Mouse (Mus musculus): ENCODE data around the gene Golgb1. TPM values are rescaled to one million over a fixed set of nuclear protein-coding genes. Genes with fewer than 3 reads are reported as not detected.

Gene Golgb1
- polyA plus RNA-seq, 1 experiment, result 45.0 TPM

DNA sequence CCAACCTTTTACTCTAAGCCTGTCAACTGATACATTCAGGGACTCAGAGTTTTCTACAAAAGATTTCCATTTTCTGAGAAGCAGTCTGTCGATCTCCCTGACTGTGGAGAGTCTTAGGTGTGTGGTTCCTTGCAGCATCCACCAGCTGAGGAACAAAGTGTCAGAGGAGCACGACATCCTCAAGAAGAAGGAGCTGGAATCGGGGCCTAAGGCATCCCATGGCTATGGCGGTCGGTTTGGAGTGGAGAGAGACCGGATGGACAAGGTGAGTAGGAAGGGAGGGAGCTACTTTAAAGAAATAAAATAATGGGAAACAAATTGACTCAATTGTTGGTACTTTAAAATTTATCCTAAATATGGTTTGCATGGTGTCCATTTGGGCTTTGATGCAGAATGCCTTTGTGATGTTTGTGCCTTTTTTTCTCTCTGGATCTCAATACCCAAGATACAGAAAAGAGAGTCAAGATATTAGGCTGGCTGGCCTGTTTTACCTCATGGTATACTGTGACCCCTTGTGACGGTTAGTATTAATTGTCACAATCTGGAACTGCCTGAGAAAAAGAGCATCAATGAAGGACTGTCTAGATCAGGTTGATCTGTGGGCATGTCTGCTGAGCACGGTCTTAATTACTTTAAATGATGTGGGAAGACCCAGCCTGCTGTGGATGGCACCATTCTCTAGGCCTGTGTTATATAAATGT is 71.7 kb downstream of the Golgb1 start:
- TF ChIP-seq CTCF (IDR thresholded peaks at IDR 0.05; ENCODE audit: borderline replicate concordance, extremely low read depth, insufficient read depth, insufficient read length) (no peak), POLR2A (IDR thresholded peaks at IDR 0.05; ENCODE audit: borderline replicate concordance, extremely low read depth, insufficient read depth, insufficient read length, poor library complexity, severe bottlenecking) (no peak)
- DNase-seq (ENCODE audit: low read depth), result no peak

DNA sequence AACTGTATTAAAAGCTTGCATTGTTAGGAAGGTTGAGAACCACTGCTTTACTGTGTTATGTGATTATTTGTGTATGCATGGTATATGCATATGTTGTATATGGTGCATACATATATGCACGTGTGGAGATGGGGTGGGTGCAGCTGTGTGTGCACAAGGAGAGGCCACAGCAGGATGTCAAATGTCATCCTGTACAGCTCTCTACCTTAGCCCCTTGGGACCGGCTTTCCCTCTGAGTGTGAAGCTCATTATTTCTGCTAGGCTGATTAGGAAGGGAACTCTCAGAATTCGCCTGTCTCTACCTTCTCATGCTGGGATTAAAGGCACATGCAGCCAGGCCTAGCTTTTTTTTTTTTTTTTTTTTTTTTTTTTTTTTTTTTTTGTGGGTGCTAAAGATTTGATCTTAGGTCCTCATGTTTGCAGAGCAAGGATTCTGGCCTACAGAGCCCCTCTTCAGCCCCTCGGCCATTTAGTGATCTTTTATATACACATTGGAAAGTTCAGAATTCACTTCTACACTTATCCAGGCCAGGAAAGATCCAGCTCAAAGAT is 72.8 kb downstream of the Golgb1 start:
- TF ChIP-seq POLR2A (IDR thresholded peaks at IDR 0.05; ENCODE audit: borderline replicate concordance, extremely low read depth, insufficient read depth, insufficient read length, poor library complexity, severe bottlenecking), result no peak
- no peak for TF ChIP-seq CTCF (IDR thresholded peaks at IDR 0.05; ENCODE audit: borderline replicate concordance, extremely low read depth, insufficient read depth, insufficient read length)
- no peak for DNase-seq (ENCODE audit: low read depth)

- no peak for TF ChIP-seq CTCF (IDR thresholded peaks at IDR 0.05; ENCODE audit: borderline replicate concordance, extremely low read depth, insufficient read depth, insufficient read length)
- no peak for TF ChIP-seq POLR2A (IDR thresholded peaks at IDR 0.05; ENCODE audit: borderline replicate concordance, extremely low read depth, insufficient read depth, insufficient read length, poor library complexity, severe bottlenecking)
- DNase-seq (ENCODE audit: low read depth), result no peak
These were observed 74.8 kb downstream of the Golgb1 start for GRCm38 (mm10) chr16:36949614-36950336.

DNA sequence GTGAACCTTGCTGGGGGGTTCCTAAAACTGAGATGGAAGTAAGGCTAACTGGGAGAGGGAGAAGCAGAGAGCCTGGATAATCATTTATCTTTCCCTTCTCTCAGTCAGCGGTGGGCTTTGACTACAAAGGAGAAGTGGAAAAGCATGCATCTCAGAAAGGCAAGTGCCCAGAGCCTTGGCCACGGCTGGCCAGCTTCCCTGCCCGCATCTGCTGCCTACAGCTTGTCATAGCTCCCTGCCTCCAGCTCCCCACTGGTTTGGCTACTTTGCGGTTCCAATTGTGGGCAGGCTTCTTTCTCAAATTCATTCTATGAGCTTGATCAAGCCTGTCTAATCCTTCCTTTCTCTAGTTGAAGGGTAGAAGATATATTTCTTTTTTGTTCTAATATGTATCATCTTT is 76.1 kb downstream of the Golgb1 start:
- no peak for TF ChIP-seq POLR2A (IDR thresholded peaks at IDR 0.05; ENCODE audit: borderline replicate concordance, extremely low read depth, insufficient read depth, insufficient read length, poor library complexity, severe bottlenecking)
- TF ChIP-seq CTCF (IDR thresholded peaks at IDR 0.05; ENCODE audit: borderline replicate concordance, extremely low read depth, insufficient read depth, insufficient read length), result no peak
- DNase-seq (ENCODE audit: low read depth), result peak; percentile 34

GRCm38 (mm10) chr16:36955106-36955505 is 80.2 kb downstream of the Golgb1 start:
- DNase-seq (ENCODE audit: low read depth), result no peak
- TF ChIP-seq CTCF (IDR thresholded peaks at IDR 0.05; ENCODE audit: borderline replicate concordance, extremely low read depth, insufficient read depth, insufficient read length) (no peak), POLR2A (IDR thresholded peaks at IDR 0.05; ENCODE audit: borderline replicate concordance, extremely low read depth, insufficient read depth, insufficient read length, poor library complexity, severe bottlenecking) (no peak)

DNA sequence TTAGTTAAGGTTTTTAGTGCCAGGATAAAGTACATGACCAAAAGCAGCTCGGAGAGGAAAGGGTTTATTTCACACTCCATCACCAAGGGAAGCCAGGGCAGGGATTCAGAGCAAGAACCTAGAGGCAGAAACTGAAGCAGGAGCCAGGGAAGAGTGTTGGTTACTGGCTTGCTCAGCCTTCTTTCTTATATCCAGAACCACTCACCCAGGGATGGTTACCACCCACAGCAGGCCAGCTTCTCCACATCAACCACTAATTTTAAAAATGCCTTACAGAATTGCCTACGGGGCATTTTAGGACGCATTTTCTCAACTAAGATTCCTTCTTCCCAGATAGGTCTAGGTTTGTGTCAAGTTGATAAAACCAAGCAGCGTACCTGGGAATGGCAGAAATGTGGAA is 88.5 kb downstream of the Golgb1 start:
- TF ChIP-seq POLR2A (IDR thresholded peaks at IDR 0.05; ENCODE audit: borderline replicate concordance, extremely low read depth, insufficient read depth, insufficient read length, poor library complexity, severe bottlenecking) (no peak), CTCF (IDR thresholded peaks at IDR 0.05; ENCODE audit: borderline replicate concordance, extremely low read depth, insufficient read depth, insufficient read length) (no peak)
- DNase-seq (ENCODE audit: low read depth), result no peak

DNA sequence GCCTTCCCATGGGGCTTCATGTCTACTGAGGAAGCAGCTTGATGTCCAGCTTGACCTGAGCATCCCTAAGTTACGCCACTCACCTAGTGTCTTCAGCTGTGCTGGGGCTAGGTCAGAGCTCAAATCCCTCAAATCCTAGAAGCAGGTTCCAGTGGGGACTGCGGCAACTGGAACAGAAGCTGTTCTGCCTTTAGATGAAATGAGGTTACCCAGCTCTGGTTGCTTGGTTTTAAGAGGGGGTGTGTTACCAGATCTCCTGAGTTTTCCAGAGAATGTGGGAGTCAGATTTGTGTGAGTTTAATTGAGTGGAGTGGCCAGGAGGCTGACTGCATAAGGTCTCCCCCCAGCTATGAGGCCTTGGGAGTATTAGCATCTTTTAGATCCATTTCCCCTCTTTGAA is 104.2 kb downstream of the Golgb1 start:
- TF ChIP-seq POLR2A (IDR thresholded peaks at IDR 0.05; ENCODE audit: borderline replicate concordance, extremely low read depth, insufficient read depth, insufficient read length, poor library complexity, severe bottlenecking), result no peak
- TF ChIP-seq CTCF (IDR thresholded peaks at IDR 0.05; ENCODE audit: borderline replicate concordance, extremely low read depth, insufficient read depth, insufficient read length), result no peak

More for the DNA sequence above, 104.2 kb downstream of the Golgb1 start:
- no peak for DNase-seq (ENCODE audit: low read depth)

Other genes with a start within 250 kb of the Golgb1 start
- 0.83 and 1.1 TPM in 2 replicates for gene Cd86, start 209.1 kb upstream of the Golgb1 start, polyA plus RNA-seq (2012; rRNA removed)
- gene Ildr1, start 181.2 kb upstream of the Golgb1 start, polyA plus RNA-seq (2012; rRNA removed), result 0.05 and 0.14 TPM in 2 replicates
- gene Slc15a2, start 90.2 kb upstream of the Golgb1 start, polyA plus RNA-seq (2012; rRNA removed), result 23.9 and 25.2 TPM in 2 replicates
- gene Iqcb1, start 46.8 kb upstream of the Golgb1 start, polyA plus RNA-seq (2012; rRNA removed), result 22.6 and 26.6 TPM in 2 replicates
- gene Eaf2, start 137 bp upstream of the Golgb1 start, polyA plus RNA-seq (2012; rRNA removed), result 0.66 and 0.67 TPM in 2 replicates
- 1.7 and 1.9 TPM in 2 replicates for gene Hcls1, start 59.8 kb downstream of the Golgb1 start, polyA plus RNA-seq (2012; rRNA removed)
- 0.03 and 0.25 TPM in 2 replicates for gene Fbxo40, start 115.3 kb downstream of the Golgb1 start, polyA plus RNA-seq (2012; rRNA removed)
- 4.3 and 4.4 TPM in 2 replicates for gene Polq, start 136.6 kb downstream of the Golgb1 start, polyA plus RNA-seq (2012; rRNA removed)